Mouse (Mus musculus): ENCODE results near the gene Def8.
A peak's percentile ranks its signal among the peaks of the same experiment; 100 is the strongest.

GRCm38 (mm10) chr8:123507153-123507552, 83.8 kb downstream of the Def8 start:
- TF ChIP-seq CTCF (IDR thresholded peaks at IDR 0.05; ENCODE audit: low read depth, low read length) (no peak), POLR2AphosphoS5 (IDR thresholded peaks at IDR 0.05; ENCODE audit: insufficient replicate concordance, low read depth, low read length) (no peak), TAL1 (conservative IDR thresholded peaks at IDR 0.05; ENCODE audit: low read depth, low read length) (0 out of 2 replicates have a peak, but pooled peaks have one; percentile 11), GATA1 (IDR thresholded peaks at IDR 0.05; ENCODE audit: borderline replicate concordance, low read length) (no peak)

Measured in G1E (cell line).